Mouse (Mus musculus) CD4-positive, CD25-positive, alpha-beta regulatory T cell (primary cell): ENCODE measurements around the gene Tmem41a. TPM values are rescaled to one million over a fixed set of nuclear protein-coding genes. Genes with fewer than 3 reads are reported as not detected.

ENCODE experiments used
- polyA plus RNA-seq: library from polyadenylated mRNA; unstranded; fragments of 100-300 nt; shearing (Covaris generic); gene quantifications from one replicate; pipeline ENCODE4 v1.2.1, GENCODE M21; 2017

The Tmem41a gene
- polyA plus RNA-seq = 17.2 TPM

DNA sequence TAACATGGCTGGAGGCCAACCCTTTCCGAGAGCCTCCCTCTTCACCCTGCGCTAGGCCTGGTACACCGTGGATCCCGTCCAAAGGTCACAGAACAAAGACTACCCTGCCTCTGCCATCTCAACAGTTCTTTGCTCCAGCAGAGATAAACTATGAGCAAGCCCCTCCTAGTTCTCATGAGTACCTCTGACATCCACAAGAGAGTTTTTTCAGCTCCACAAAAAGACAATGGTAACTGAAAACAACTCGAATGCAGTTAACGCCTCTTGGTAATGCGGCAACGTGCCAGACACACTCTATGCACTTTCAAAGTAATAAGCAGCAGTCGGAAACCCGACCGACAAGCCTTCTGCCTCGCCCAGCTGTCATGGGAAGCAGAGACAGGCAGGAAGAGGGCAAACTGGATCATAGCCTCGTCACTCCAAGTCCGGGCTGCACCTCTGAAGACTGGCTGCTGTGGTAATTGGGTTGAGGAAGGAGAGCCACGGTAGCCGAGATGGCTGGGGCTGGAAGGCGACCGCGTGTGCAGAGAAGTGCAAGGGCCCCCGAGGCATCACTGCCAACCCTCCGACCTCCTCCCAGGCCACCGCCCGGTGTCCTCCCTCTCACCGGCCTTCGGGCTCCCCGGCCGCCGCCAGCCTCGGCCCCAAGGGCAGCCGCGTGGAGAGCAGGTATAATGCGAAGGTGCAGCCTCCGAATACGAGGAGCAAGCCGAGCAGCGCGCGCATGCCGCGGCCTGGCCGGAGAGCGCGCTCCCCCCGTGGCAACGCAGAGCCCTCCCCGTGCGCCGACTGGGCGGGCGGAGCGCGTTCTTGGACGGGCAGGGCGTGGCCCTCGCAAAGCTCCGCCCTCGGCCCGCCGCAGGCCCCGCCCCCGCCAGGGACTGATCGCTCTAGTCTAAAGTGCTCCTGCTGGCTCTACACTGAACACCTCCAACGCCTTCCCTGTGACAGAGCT lies at the start of gene Tmem41a:
Tmem41a (minus strand) TSS at position 792 of the 955 bp plus-strand sequence.

DNA sequence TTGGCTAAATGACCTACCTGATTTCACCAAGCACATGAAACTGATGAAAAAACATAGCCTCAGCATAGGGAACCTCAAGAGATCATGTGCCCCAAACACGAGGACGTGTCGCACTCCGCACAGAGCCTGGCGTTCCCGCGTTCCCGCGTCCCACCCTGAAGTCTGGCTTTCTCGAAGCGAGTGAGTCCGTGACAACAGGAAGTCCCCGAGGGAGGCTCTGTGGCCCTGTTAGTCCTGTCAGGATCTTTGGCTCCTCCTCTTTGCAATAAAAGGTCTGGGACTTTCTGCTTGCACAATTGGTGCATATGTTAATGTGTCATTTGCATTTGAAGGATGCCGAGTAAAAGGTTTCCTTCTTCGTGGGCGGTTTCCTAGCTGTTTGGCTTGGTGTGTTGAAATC lies 48.0 kb upstream of the Tmem41a start, which contains the start of gene Liph:
Liph (minus strand) TSS at position 360 of the 400 bp plus-strand sequence.

Other genes with a start within 250 kb of the Tmem41a start
- 10.9 TPM for gene Ehhadh, start 159.7 kb downstream of the Tmem41a start, polyA plus RNA-seq
- gene Map3k13, start 153.2 kb downstream of the Tmem41a start, polyA plus RNA-seq = 0.35 TPM
- gene Liph, start 48.1 kb upstream of the Tmem41a start, polyA plus RNA-seq = 0.39 TPM
- gene Senp2, start 61.9 kb upstream of the Tmem41a start, polyA plus RNA-seq = 63.7 TPM
- 1.1 TPM for gene Igf2bp2, start 215.7 kb upstream of the Tmem41a start, polyA plus RNA-seq